Mouse (Mus musculus) embryonic stem cell, embryonic (primary cell): ENCODE results near the gene Gm11032.

Experiments used
- CTCF ChIA-PET, 4 experiments: fragments of 300-600 bp in 2 of 4; fragments of 350-600 bp in 2 of 4; sonication (Branson Sonifier 250); formaldehyde crosslinking; loops; one replicate each; lab custom pipeline; 2022; ENCODE audit warnings: inconsistent platforms in 2 of 4; lab: Charles Lee
- POLR2A ChIA-PET, 4 experiments: fragments of 300-600 bp in 2 of 4; fragments of 350-600 bp in 2 of 4; sonication (Branson Sonifier 250); formaldehyde crosslinking; loops; one replicate each; lab custom pipeline; 2022; ENCODE audit warnings: antibody characterized with exemption in 4 of 4, inconsistent platforms in 1 of 4; lab: Charles Lee

Gm11032 gene

DNA sequence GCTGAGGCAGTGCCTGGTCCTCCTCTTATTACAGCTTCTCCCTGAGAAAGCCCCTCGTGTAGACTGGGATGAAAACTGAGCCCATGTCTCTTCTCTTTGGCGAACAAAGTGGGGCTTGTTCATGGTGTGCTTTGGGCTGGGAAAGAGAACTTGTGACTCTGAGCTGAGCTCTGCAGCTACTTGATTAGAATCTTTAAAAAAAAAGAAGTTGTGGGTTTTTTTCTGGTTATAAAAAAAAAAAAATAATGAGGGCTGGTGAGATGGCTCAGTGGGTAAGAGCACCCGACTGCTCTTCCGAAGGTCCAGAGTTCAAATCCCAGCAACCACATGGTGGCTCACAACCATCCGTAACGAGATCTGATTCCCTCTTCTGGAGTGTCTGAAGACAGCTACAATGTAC is 25.3 kb downstream of the Gm11032 start:
- ChIA-PET POLR2A (interaction anchor here in 3 of 4 experiments (0.6 to 1.9 kb wide), 8 partner anchors 8 to 173 kb away, joined by 3 to 11 read pairs (median 3); partner anchors contain the start of gene Ascc2 (in 1 of the 3)), CTCF (interaction anchor here in 2 of 4 experiments (0.6 to 0.7 kb wide), 3 partner anchors 116 to 544 kb away, joined by 3 to 7 read pairs (median 4); no protein-coding TSS in a partner anchor)

DNA sequence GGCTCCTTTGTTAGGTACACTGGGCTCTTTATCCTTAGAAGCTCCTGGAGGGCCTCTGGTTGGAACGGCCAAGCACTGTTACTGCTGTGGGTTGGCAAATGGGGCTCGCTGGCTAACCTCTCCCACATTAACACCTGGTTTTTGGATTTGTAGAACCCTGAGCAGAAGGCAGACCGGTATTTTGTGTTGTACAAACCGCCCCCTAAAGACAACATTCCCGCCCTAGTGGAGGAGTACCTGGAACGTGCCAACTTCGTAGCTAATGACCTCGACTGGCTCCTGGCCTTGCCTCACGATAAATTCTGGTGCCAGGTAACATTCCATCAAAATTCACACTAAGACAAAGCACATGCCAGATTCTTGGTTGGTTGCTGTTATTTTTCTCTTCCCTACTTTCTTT is 26.5 kb downstream of the Gm11032 start:
- ChIA-PET POLR2A (interaction anchor here in 3 of 4 experiments (0.6 to 1.9 kb wide), 6 partner anchors 9 to 40 kb away, joined by 3 to 6 read pairs (median 4); partner anchors contain the start of gene Ascc2 (in 3 of the 3)), CTCF (no interaction called here)

DNA sequence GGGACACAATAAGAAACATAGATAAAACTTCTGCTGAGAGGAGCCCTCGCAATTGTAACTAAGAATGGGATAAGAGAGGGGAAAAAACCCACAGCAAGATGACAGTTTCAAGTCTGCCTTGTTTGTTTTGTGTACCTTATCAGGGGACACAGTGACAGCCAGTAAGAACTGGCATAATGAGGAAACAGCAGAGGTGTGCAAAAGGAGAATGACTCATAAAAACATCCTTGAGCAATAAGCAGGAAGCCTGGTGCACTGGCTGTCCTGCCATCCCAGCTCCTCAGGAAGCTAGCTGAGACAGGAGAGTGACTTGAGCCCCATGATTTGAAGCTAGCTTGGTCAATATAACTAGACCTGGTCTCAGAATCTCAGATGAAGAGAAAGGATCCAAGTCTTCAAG is 40.0 kb downstream of the Gm11032 start:
- ChIA-PET POLR2A (interaction anchor here in 1 of 4 experiments (1.5 kb wide), 1 partner anchor 23 kb away, joined by 5 read pairs; the partner anchor contains the start of gene Ascc2), CTCF (no interaction called here)

DNA sequence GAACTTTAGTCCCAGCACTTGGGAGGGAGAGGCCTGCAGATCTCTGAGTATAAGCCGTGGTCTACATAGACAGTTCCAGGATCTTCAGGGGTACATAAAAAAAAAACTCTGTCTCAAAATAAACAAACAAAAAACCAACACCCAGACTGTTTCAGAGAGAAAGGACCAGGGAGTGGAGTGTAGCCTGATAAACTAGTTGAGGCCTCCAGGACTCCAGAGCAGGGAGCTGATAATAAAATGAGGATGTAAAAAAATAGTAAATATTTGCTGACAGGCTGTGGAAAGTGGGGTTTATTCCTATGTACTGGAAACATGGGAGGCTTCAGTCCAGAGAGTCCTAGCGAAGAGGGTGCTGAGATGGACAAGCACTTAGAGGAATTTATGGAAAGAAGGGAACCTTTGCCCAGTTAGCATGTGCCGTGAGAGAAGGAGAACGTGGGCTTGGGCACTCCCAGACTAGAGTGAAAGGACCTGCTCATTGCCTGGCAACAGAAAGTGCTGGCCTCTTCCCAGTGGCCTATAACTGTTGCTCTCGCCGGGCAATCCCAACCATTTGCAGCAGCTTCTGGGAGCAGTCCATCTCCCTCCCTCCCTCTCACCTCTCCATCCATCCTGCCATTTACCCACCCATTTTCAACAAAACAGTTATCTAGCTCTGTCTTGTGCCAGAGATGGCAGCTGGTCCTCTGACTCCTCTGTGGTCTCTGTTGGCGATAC is 40.6 kb downstream of the Gm11032 start:
- CTCF ChIA-PET: interaction anchor here in 1 of 4 experiments (0.6 kb wide), 1 partner anchor 197 kb away, joined by 5 read pairs; no protein-coding TSS in a partner anchor
- POLR2A ChIA-PET: interaction anchor here in 1 of 4 experiments (0.6 to 1.5 kb wide), 4 partner anchors 23 to 861 kb away, joined by 3 to 5 read pairs (median 4); partner anchors contain the start of gene Ascc2

DNA sequence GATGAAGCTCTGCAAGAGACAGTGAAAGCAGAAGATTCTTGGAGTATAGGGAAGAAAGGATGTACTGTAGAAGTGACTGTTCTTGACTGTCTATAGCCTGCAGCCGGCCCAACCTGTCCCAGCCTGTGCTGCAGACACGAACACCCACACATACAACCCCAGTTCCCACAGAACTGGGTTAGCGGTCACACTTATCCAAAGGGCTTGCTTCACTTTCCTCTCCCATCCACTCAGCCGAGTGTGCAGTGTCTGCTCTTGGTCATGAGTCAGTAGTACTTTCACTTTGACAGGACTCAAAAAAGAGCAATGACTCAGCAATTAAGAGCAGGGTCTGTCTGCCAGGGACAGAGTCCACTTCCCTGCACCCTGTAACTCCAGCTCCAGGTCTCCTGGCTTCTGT is 41.5 kb downstream of the Gm11032 start:
- CTCF ChIA-PET: interaction anchor here in 1 of 4 experiments (0.6 kb wide), 1 partner anchor 196 kb away, joined by 5 read pairs; no protein-coding TSS in a partner anchor
- POLR2A ChIA-PET: interaction anchor here in 3 of 4 experiments (0.6 to 1.9 kb wide), 8 partner anchors 11 to 44 kb away, joined by 3 to 7 read pairs (median 4); partner anchors contain the start of genes Ascc2 (in 2 of the 3), Uqcr10 (in 1 of the 3) and Zmat5 (in 1 of the 3)

DNA sequence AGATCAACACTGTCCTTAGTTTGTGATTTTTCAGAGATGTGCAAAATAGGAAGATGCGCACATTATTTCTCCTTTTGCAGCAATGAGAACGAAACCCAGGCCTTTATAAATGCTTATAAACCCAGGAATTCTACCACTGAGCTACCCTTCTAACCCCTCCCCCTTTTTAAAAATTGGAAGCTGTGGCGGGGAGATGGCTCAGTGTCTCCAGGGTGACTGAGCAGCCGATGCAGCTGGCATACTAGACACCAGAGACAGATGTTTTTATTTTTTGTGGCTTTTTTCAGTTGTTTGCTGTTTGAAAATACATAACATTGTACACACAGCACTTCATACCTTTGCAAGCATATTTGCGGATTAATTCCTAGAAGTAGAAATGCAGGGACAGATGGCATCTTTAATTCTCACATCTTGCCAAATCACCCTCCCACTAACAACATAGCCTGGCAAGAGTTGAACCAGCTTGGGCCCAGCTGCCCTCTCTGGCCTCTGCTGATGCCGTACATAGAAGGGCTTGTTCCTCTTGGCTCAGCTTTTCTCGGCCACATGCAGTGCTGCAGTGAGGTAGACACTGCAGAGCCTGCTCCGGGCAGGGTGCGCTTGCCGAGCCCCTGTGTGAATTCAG is 42.1 kb downstream of the Gm11032 start:
- CTCF ChIA-PET: no interaction called here
- POLR2A ChIA-PET: interaction anchor here in 3 of 4 experiments (0.6 to 1.9 kb wide), 9 partner anchors 12 to 1215 kb away, joined by 3 to 7 read pairs (median 3); partner anchors contain the start of genes Ascc2 (in 1 of the 3), Uqcr10 (in 1 of the 3) and Zmat5 (in 1 of the 3)

DNA sequence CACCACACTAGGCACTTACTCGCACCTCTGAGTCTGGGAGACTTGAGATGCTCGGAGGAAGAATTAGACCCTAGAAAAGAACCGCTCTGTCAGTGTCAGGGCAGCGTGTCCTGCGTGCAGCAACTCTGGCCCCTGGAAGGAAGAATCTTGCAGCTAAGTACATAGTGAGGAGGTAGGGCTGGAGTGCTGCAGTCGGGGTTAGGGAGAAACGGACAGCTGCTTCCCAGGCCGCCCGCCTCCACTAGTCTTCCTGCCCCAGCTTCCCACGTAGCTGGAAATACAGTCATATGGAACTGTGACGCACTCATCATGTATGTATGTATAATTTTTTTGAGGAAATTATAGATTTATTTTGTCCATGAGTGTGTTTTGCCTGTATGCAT is 42.6 kb downstream of the Gm11032 start:
- CTCF ChIA-PET: no interaction called here

More for the DNA sequence above, 42.6 kb downstream of the Gm11032 start:
- POLR2A ChIA-PET: interaction anchor here in 3 of 4 experiments (0.7 to 1.9 kb wide), 9 partner anchors 11 to 1214 kb away, joined by 3 to 7 read pairs (median 3); partner anchors contain the start of genes Ascc2 (in 1 of the 3), Uqcr10 (in 1 of the 3) and Zmat5 (in 1 of the 3)
